In the genomic region with DNA sequence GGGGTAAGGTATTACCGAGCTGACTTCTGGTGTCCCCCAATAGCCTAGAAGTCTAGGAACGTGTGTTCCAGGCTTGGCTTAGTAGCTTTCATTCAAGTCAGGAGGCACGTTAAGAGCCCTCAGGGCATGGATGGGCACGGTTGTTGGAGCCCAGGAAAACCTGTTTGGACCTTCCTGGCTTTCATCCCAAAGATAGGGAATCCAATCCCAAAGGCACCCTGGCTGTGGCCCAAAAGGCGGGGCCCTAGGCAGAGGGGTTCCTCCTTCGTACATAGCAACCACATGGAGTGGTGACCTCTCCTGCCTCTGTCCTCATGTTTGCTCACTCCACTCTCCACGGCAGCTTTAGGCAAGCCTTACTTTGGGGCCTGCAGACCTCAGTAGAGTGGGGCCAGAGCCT, we compare ENCODE assay signal across 10 mouse cellular contexts. TPM values are rescaled to one million over a fixed set of nuclear protein-coding genes. Genes with fewer than 3 reads are reported as not detected.
A peak's percentile ranks its signal among the peaks of the same experiment; 100 is the strongest.
DNase-seq lines count a peak whose midpoint lies in the region; ATAC-seq lines count a peak whose summit lies in the region.
"Had no signal": no experiment of that assay in that cellular context is flagged by ENCODE, and none has a peak within 500 bp of the region (broad histone marks: within the 10 kb centered on the region; RNA-seq: fewer than 3 reads in every experiment).

No protein-coding gene starts in this region.

- no peaks in the 10 kb centered on the region for H3K9me3 ChIP-seq in liver, embryonic 15.5 days (replicated peaks)
- H3K9me3 ChIP-seq: limb, embryonic 12.5 days had no signal

- H3K4me3 ChIP-seq in liver, embryonic 15.5 days (replicated peaks): 0 out of 2 replicates have a peak overlapping the region, but pooled peaks have one; percentile 10
- H3K4me3 ChIP-seq: limb, embryonic 12.5 days had no signal

- H3K27me3 ChIP-seq in liver, embryonic 15.5 days: no peaks in the 10 kb centered on the region
- H3K27me3 ChIP-seq: limb, embryonic 12.5 days had no signal

- 72% methylated on average over 7 of the region's 7 CpGs for WGBS in liver, embryonic 15.5 days (ENCODE audit: insufficient replicate concordance)

- peaks cover 11% of the 10 kb centered on the region; the same call in 1 of the 2 replicates for H3K36me3 ChIP-seq in liver, embryonic 15.5 days (replicated peaks)
- H3K36me3 ChIP-seq: limb, embryonic 12.5 days had no signal

- peak overlapping the region; percentile 96 for H3K4me2 ChIP-seq in liver, embryonic 15.5 days
- H3K4me2 ChIP-seq: limb, embryonic 12.5 days had no signal

- DNase-seq in cerebellum, postnatal 10 days: peak; percentile 61 to 63
- DNase-seq in cerebellum, adult 8-10 months: no peak
- DNase-seq in right cerebral cortex, postnatal 4 days: peak; percentile 22
- DNase-seq in right cerebral cortex, postnatal 36 days (ENCODE audit: low spot score in 2 of 2): no peak
- peak; percentile 81 for DNase-seq in testis, postnatal 10 days (ENCODE audit: low spot score)
- DNase-seq in retina, postnatal 1 day: no peak
- DNase-seq in spleen, postnatal 10 days (ENCODE audit: low spot score in 2 of 2): no peak

- H3K9ac ChIP-seq in liver, embryonic 15.5 days: no peak overlapping the region
- H3K9ac ChIP-seq: limb, embryonic 12.5 days had no signal

- H3K4me1 ChIP-seq in liver, embryonic 15.5 days (replicated peaks): peaks cover 58% of the 10 kb centered on the region

- no peak for ATAC-seq in liver, embryonic 15.5 days (ENCODE audit: insufficient read depth)

- H3K27ac ChIP-seq in liver, embryonic 15.5 days (replicated peaks): peak overlapping the region; percentile 99
- H3K27ac ChIP-seq: limb, embryonic 12.5 days had no signal

RNA-seq across cellular contexts. Expression of a gene that starts 3.3 kb away (rescaled TPM):
- polyA plus RNA-seq in liver, embryonic 15.5 days (2015; fragmentation: Nextera tagmentation; extraction: Ambion mirVana): 200 and 245 TPM in 2 replicates

RNA-seq across cellular contexts. Expression of a gene that starts 3.8 kb away (rescaled TPM):
- 5.6 and 5.8 TPM in 2 replicates for polyA plus RNA-seq in liver, embryonic 15.5 days (2015; fragmentation: Nextera tagmentation; extraction: Ambion mirVana)

RNA-seq across cellular contexts. Expression of a gene that starts 6.7 kb away (rescaled TPM):
- polyA plus RNA-seq in liver, embryonic 15.5 days (2015; fragmentation: Nextera tagmentation; extraction: Ambion mirVana): not detected in 2 replicates
- polyA plus RNA-seq: limb, embryonic 12.5 days; neural tube, embryonic 14.5 days had no signal

RNA-seq across cellular contexts. Expression of a gene that starts 25.9 kb away (rescaled TPM):
- polyA plus RNA-seq in liver, embryonic 15.5 days (2015; fragmentation: Nextera tagmentation; extraction: Ambion mirVana): 4.5 and 4.6 TPM in 2 replicates

Comparison
In these comparisons a context has a peak if more than half of its experiments do, and no peak if none do; other contexts are left out.
1. DNase-seq: peak in cerebellum, postnatal 10 days (2 of 2), right cerebral cortex, postnatal 4 days (single experiment) and testis, postnatal 10 days (single experiment); none in cerebellum, adult 8-10 months (single experiment), right cerebral cortex, postnatal 36 days (0 of 2), retina, postnatal 1 day (single experiment) and spleen, postnatal 10 days (0 of 2).